Mouse (Mus musculus): ENCODE data around the gene Alox5ap. TPM values are rescaled to one million over a fixed set of nuclear protein-coding genes. Genes with fewer than 3 reads are reported as not detected.
A peak's percentile ranks its signal among the peaks of the same experiment; 100 is the strongest.

Alox5ap gene
- polyA plus RNA-seq, 1 experiment from 2014 or later: 17.9 TPM

DNA sequence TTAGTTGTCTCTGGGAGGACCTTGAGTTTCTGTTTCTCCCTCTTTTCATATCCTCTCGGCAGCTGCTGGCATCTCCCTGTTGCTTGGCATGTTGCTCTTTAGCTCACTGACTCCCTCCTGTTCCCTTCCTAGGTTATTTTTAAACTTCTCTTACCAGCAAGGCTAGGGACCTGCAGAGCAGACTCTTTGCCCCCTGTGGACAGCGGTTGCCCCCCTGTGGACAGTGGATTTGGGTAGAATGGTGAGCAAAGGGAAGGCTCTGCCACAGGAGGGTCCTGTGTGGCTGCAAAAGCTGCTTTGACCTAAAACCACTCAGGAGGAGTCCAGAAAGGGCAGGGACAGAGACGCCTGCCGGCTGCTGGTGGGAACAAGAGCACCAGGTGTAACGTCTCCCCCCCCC lies 21.5 kb upstream of the Alox5ap start:
- Histone ChIP-seq H3K27ac (no peak overlapping the region), H3K4me3 (no peak overlapping the region)
- no peak for ATAC-seq

DNA sequence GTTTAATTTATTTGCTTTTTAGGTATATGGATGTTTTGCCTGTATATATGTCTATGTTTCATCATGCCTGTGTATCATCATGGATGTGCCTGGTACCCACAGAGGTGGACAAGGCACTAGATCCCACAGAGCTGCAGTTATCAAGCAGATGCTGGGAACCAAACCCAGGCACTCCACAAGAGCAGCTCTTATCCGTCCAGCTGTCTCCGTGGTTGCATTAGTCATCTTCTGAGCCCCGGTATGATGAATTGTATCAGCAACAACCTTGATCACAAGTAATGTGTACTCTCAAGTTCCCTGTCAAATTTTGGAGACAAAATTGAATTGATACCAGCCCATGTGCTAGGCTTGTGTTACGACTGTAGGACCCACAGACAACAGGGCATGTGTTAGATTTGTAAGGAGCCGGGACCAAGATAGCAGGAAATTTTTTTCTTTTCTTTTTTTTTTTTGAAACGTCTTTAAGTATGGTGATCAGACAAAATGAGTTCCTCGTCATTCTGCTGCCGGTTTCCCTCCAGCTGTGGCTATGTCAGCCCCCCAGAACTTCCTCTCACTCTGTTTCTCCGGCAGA lies 19.1 kb upstream of the Alox5ap start:
- 7% methylated on average over 9 of the region's 9 CpGs for WGBS (ENCODE audit: insufficient replicate concordance)
- Histone ChIP-seq H3K4me3 (peak overlapping the region; percentile 56), H3K36me3 (no peaks in the 10 kb centered on the region), H3K27me3 (replicated peaks) (0 out of 2 replicates have a peak, but pooled peaks cover 2% of the 10 kb centered on the region), H3K4me1 (peaks cover 39% of the 10 kb centered on the region), H3K9ac (peak overlapping the region; percentile 71), H3K9me3 (replicated peaks) (peaks cover 11% of the 10 kb centered on the region; the same call in 1 of the 2 replicates), H3K4me2 (peak overlapping the region; percentile 80), H3K27ac (peak overlapping the region; percentile 86)
- no peak for ATAC-seq

More for the DNA sequence above, 21.5 kb upstream of the Alox5ap start:
- 0 out of 2 replicates have a peak, but pooled peaks cover 2% of the 10 kb centered on the region for H3K27me3 ChIP-seq (replicated peaks)
- peaks cover 36% of the 10 kb centered on the region for H3K4me1 ChIP-seq
- 72% methylated on average over 5 of the region's 5 CpGs for WGBS (ENCODE audit: insufficient replicate concordance)
- H3K9ac ChIP-seq: no peak overlapping the region
- no peaks in the 10 kb centered on the region for H3K36me3 ChIP-seq
- peaks cover 11% of the 10 kb centered on the region; the same call in 1 of the 2 replicates for H3K9me3 ChIP-seq (replicated peaks)
- no peak overlapping the region for H3K4me2 ChIP-seq

DNA sequence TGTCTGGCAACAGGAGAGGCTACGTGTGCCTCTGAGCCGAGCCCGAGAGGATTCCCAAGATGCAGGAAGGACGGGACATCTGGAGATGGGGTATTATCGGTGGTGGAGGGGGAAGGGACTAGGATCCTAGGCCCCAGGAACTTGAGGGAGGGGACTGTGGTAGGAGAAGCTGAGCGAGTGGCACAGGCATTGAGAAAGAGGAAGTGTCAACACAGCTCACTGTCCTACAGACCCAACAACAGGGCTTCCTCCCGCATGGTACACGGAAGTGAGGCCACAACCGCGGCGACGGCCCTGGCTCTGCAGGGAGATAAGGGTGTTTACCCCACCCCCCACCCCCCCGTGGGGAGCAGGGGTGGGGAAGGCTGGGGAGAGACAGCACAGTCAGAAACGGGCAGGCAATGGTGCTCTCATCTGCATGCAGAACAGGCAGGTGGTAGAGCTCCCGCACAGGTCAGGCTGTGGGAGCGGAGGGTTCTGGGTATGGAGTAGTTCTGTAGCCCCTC lies 18.5 kb upstream of the Alox5ap start:
- Histone ChIP-seq H3K4me2 (peak overlapping the region; percentile 80), H3K4me1 (peaks cover 39% of the 10 kb centered on the region), H3K4me3 (peak overlapping the region; percentile 56), H3K27ac (peak overlapping the region; percentile 86), H3K27me3 (replicated peaks) (0 out of 2 replicates have a peak, but pooled peaks cover 2% of the 10 kb centered on the region), H3K9me3 (replicated peaks) (peaks cover 10% of the 10 kb centered on the region; the same call in 1 of the 2 replicates), H3K9ac (peak overlapping the region; percentile 71), H3K36me3 (no peaks in the 10 kb centered on the region)
- peak; percentile 96 for ATAC-seq
- WGBS (ENCODE audit: insufficient replicate concordance): 4% methylated on average over 16 of the region's 16 CpGs

DNA sequence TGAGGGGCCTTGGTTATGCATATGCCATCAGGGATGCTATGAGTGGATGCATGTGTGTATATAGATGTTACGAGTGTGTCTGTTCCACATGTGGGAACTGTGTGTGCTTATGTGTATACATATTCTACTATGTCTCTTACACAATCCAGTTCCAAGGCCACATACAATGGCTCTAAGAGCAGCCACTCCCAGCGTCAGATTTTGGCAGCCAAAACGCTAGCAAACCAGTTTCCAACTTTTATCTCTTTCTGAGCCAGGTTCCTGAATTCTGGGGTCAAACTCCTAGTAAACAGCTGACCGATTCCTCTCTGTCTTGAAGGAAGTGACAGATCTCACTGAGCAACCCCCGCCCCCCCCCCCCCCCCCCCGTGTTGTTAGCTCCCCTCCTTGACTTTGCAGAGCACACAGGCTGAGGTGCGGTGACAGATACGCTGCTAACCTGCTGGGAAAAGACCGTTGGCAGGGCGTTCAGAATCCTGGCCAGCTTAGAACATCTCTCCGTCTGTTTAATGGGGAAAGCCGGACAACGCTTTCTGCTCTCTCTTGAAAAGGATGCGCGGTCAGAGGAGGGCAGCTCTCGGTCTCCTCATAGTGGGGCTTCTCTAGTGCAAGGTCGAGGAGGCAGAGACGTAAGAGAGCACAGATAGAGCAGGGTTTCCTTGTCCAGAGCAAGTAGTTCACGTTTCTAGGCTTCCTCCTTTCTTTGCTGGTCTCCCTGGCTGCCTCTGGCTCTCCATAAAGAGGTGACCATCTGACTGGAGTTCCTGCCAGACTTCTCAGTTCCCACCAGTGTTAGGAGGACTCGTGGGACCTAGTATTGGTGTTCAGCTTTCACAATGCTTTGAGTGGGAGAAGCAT lies 17.3 kb upstream of the Alox5ap start:
- peak overlapping the region; percentile 86 for H3K27ac ChIP-seq
- no peak for ATAC-seq
- H3K4me2 ChIP-seq: peak overlapping the region; percentile 80
- peak overlapping the region; percentile 22; the same call in 1 of the 2 replicates for H3K9ac ChIP-seq
- no peaks in the 10 kb centered on the region for H3K36me3 ChIP-seq
- H3K4me3 ChIP-seq: peak overlapping the region; percentile 10
- WGBS (ENCODE audit: insufficient replicate concordance): 9% methylated on average over 20 of the region's 20 CpGs
- peaks cover 39% of the 10 kb centered on the region for H3K4me1 ChIP-seq
- H3K27me3 ChIP-seq (replicated peaks): 0 out of 2 replicates have a peak, but pooled peaks cover 2% of the 10 kb centered on the region
- H3K9me3 ChIP-seq (replicated peaks): 0 out of 2 replicates have a peak, but pooled peaks cover 5% of the 10 kb centered on the region

DNA sequence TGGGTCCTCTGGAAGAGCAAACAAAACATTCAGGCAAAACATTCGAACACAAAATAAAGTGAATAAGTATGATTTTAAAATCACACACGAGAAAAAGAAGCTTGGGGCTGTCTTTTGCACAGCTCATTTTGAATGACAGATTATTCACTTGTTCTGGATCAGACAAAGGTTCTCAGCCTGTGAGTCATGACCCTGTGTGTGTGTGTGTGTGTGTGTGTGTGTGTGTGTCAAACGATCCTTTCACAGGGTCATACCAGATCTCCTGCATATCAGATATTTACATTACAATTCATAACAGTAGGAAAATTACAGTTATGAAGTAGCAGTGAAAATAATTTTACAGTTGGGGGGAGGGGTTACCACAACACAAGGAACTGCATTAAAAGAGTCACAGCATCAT lies 12.3 kb upstream of the Alox5ap start:
- H3K4me3 ChIP-seq: no peak overlapping the region
- H3K27me3 ChIP-seq (replicated peaks): 0 out of 2 replicates have a peak, but pooled peaks cover 2% of the 10 kb centered on the region
- H3K9me3 ChIP-seq (replicated peaks): no peaks in the 10 kb centered on the region
- no peak for ATAC-seq
- H3K27ac ChIP-seq: no peak overlapping the region
- no peak overlapping the region for H3K9ac ChIP-seq
- H3K4me2 ChIP-seq: no peak overlapping the region
- peaks cover 11% of the 10 kb centered on the region for H3K4me1 ChIP-seq
- WGBS (ENCODE audit: insufficient replicate concordance): 59% methylated on average over 3 of the region's 3 CpGs
- no peaks in the 10 kb centered on the region for H3K36me3 ChIP-seq

DNA sequence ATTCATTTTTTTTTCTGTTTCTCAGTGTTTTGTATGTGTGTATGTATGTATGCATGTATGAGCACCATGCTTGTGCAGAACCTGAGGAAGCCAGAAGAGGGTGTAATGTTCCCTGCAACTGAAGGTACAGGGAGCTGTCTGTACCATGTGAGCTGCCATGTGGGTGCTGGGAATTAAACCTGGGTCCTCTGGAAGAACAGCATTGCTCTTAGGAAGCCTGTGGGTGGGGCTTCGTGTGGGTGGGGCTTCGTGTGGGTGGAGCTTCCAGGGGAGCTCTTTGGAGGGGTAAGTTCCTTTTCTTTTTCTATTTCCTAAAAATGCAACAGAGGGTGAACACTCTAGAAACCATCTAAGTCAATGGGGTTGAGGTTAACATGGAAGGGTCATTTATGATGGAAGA lies 11.1 kb upstream of the Alox5ap start:
- Histone ChIP-seq H3K36me3 (no peaks in the 10 kb centered on the region), H3K4me2 (no peak overlapping the region), H3K27ac (no peak overlapping the region), H3K27me3 (replicated peaks) (no peaks in the 10 kb centered on the region), H3K4me3 (no peak overlapping the region), H3K9ac (no peak overlapping the region), H3K4me1 (no peaks in the 10 kb centered on the region), H3K9me3 (replicated peaks) (no peaks in the 10 kb centered on the region)
- 58% methylated on average over 2 of the region's 2 CpGs for WGBS (ENCODE audit: insufficient replicate concordance)
- no peak for ATAC-seq

DNA sequence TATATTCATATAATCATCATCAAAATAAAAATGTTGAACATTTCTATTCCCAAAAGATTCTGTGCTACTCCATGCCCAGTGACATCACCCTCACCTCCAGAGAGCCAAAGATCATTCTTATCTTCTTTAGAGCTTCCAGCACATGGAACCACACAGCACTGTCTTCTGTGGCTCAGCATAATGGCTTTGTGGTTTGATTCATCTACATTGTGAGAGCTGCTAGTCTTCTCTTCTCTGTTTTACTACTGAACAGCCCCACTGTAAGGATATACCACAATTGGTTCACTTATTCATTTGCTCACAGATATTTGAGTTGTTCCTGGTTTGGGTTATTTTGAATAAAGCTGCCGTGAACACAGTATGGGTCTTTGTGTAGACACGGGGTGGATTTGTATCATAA lies 9.0 kb upstream of the Alox5ap start:
- H3K4me3 ChIP-seq: no peak overlapping the region
- no peak for ATAC-seq
- H3K4me1 ChIP-seq: no peaks in the 10 kb centered on the region
- no peak overlapping the region for H3K27ac ChIP-seq
- WGBS (ENCODE audit: insufficient replicate concordance): 66% methylated on average over 2 of the region's 2 CpGs
- H3K27me3 ChIP-seq (replicated peaks): no peaks in the 10 kb centered on the region
- H3K9me3 ChIP-seq (replicated peaks): no peaks in the 10 kb centered on the region
- no peak overlapping the region for H3K4me2 ChIP-seq
- H3K9ac ChIP-seq: no peak overlapping the region
- H3K36me3 ChIP-seq: no peaks in the 10 kb centered on the region

DNA sequence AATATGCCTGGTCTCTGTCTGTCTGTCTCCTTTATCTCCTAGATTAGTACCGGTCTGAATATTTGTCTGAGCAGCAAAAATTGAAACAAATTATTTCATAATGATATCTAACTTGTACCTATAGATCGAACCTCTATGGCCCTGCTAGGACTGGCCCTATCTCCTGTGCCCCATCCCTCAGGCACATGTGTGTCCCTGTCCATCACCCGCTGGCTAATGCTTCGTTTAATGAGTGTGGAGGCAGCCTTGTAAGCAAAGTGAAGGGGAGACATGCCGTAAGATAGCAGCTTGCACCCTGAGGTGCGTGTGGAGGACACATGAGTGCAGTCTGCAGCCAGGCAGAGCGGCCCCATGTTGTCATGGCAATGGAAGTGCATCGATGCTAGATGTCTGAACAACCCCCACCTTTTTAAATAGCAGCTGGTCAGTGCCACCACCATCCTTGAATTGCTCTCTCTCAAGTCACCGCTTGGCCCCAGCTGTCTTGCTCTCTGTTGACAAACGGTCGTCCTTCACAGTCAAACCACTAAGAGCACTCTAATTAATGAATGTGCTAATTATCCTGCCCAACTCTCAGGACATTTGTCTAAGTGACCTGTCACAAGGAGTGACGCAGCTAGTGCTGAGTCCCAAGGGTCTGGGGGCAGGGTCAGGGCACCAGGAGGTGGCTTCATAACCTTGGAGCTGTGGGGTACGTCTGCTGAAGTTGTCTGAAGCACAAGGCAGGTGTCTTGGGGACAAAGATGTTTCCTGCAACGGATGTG lies 6.9 kb upstream of the Alox5ap start:
- WGBS (ENCODE audit: insufficient replicate concordance): 61% methylated on average over 14 of the region's 14 CpGs
- H3K27ac ChIP-seq: no peak overlapping the region
- H3K36me3 ChIP-seq: no peaks in the 10 kb centered on the region
- no peak overlapping the region for H3K4me3 ChIP-seq
- H3K9ac ChIP-seq: no peak overlapping the region
- no peaks in the 10 kb centered on the region for H3K4me1 ChIP-seq
- H3K9me3 ChIP-seq (replicated peaks): no peaks in the 10 kb centered on the region
- no peaks in the 10 kb centered on the region for H3K27me3 ChIP-seq (replicated peaks)
- no peak for ATAC-seq
- H3K4me2 ChIP-seq: no peak overlapping the region

DNA sequence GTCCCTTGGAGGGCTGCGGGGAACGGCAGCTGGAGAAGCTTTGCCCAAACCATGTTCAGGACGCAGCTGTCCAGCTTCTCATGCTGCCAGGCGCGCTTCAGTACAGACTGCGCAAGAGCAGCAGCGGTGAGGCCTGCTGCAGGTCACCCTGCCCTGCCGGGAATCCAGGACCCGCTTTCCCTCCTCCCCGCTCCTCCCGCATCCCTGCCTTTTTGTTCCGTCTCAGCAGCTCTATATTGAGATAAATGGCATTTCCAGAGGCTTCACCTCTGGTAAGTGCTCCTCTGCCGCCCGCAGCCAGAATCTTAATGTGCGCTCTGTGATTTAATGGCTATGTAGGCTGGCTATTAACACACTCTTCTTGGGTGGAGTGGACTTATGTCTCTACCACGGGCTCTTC lies 5.5 kb upstream of the Alox5ap start:
- Histone ChIP-seq H3K9ac (no peak overlapping the region), H3K4me3 (no peak overlapping the region), H3K9me3 (replicated peaks) (no peaks in the 10 kb centered on the region), H3K36me3 (no peaks in the 10 kb centered on the region), H3K4me2 (no peak overlapping the region), H3K27ac (no peak overlapping the region), H3K27me3 (replicated peaks) (no peaks in the 10 kb centered on the region), H3K4me1 (no peaks in the 10 kb centered on the region)
- WGBS (ENCODE audit: insufficient replicate concordance): 72% methylated on average over 16 of the region's 16 CpGs
- ATAC-seq: no peak

DNA sequence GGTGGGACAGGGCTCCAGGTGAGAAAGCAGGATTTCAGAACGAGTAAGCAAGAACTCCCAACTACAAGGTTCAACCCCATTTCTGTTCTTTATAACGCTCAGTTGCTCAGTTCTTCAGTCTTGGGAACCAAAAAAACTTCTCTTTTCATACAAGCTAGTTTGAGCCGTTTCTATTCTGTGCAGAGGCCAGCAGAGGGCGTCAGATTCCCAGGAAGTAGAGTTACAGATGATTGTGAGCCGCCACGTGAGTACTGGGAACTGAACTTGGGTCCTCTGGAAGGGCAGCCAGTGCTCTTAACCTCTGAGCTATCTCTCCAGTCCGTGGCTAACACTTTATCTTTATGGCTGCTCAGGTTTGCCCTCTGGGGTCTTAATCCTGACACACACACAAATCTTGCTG lies 3.1 kb upstream of the Alox5ap start:
- no peak for ATAC-seq
- 64% methylated on average over 7 of the region's 7 CpGs for WGBS (ENCODE audit: insufficient replicate concordance)
- Histone ChIP-seq H3K27ac (no peak overlapping the region), H3K4me3 (no peak overlapping the region), H3K4me1 (peaks cover 1% of the 10 kb centered on the region; the same call in 1 of the 2 replicates), H3K27me3 (replicated peaks) (no peaks in the 10 kb centered on the region), H3K4me2 (no peak overlapping the region), H3K9ac (no peak overlapping the region), H3K9me3 (replicated peaks) (no peaks in the 10 kb centered on the region), H3K36me3 (no peaks in the 10 kb centered on the region)

DNA sequence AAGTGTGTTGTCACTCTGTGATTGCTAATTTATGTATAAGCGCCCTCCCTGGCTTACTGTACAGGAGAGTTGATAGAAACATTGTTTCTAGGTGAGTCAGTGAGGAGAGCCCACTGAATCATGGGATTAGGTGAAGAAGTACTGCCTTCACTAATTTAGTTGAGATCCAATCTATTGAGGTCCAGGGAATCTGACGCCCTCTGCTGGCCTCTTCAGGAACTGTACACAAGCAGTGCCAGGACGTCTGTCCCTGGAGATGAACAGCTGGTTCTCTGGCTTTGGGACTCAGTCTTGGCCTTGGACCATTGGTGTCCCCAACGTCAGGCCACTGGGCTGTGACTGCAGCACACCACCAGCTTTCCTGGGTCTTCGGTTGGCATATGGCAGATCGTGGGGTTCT lies 2.7 kb upstream of the Alox5ap start:
- no peak overlapping the region for H3K4me3 ChIP-seq
- H3K27ac ChIP-seq: no peak overlapping the region
- peaks cover 5% of the 10 kb centered on the region; the same call in 1 of the 2 replicates for H3K4me1 ChIP-seq
- H3K36me3 ChIP-seq: no peaks in the 10 kb centered on the region
- 58% methylated on average over 6 of the region's 6 CpGs for WGBS (ENCODE audit: insufficient replicate concordance)
- ATAC-seq: 0 out of 2 replicates have a peak, but pooled peaks have one; percentile 11
- H3K9ac ChIP-seq: no peak overlapping the region
- no peaks in the 10 kb centered on the region for H3K27me3 ChIP-seq (replicated peaks)
- H3K9me3 ChIP-seq (replicated peaks): no peaks in the 10 kb centered on the region
- H3K4me2 ChIP-seq: no peak overlapping the region
